In the genomic region with DNA sequence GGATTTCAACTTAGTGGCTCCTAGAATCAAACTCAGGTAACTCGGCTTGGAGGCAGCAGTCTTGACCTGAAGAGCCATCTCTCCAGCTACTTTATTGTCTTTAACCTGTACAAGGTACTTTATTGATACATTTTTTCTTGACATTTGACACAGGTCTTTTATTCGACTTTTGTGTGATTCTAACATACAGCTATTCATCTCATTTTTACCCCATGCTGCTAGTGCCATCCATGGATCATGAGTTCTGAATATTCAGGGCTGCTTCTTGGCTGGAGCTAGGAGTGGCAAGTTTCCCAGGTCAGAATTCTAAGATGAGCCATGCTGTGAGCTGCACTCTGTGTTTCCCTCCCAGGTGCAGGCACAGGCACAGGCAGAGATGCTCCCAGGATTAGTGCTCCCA, we compare ENCODE assay signal across 24 mouse cellular contexts. TPM values are rescaled to one million over a fixed set of nuclear protein-coding genes. Genes with fewer than 3 reads are reported as not detected.
DNase-seq lines count a peak whose midpoint lies in the region; ATAC-seq and TF ChIP-seq lines count a peak whose summit lies in the region.
"Had no signal": no experiment of that assay in that cellular context is flagged by ENCODE, and none has a peak within 500 bp of the region (broad histone marks: within the 10 kb centered on the region; RNA-seq: fewer than 3 reads in every experiment).

No protein-coding gene starts in this region.

- WGBS in heart, embryonic 12.5 days, result 79% methylated on average over 2 of the region's 2 CpGs
- WGBS in heart, embryonic 16.5 days, result 83% methylated on average over 2 of the region's 2 CpGs
- WGBS in spleen, adult 2 months, result 85% methylated on average over 2 of the region's 2 CpGs
- WGBS in bone marrow, adult 2 months, result 81% methylated on average over 2 of the region's 2 CpGs

- no peaks in the 10 kb centered on the region for H3K27me3 ChIP-seq in heart, embryonic 12.5 days (replicated peaks)
- H3K27me3 ChIP-seq in heart, embryonic 16.5 days (ENCODE audit: control insufficient read depth, insufficient read depth, low read length), result no peaks in the 10 kb centered on the region
- H3K27me3 ChIP-seq in spleen, adult 2 months (ENCODE audit: control insufficient read depth, insufficient read depth, low read length), result no peaks in the 10 kb centered on the region
- H3K27me3 ChIP-seq: forebrain, embryonic 13.5 days; hindbrain, embryonic 15.5 days had no signal

- TF ChIP-seq CTCF in spleen, adult 2 months (IDR thresholded peaks at IDR 0.05; ENCODE audit: extremely low read depth, insufficient read depth, insufficient read length, insufficient replicate concordance), result no peak
- no peak for TF ChIP-seq CTCF in bone marrow, adult 2 months (IDR thresholded peaks at IDR 0.05; ENCODE audit: control insufficient read depth, insufficient read depth, low read length)

- H3K4me3 ChIP-seq in heart, embryonic 12.5 days, result no peak overlapping the region
- H3K4me3 ChIP-seq in heart, embryonic 16.5 days (ENCODE audit: low read length), result no peak overlapping the region
- H3K4me3 ChIP-seq in spleen, adult 2 months (ENCODE audit: extremely low read depth, insufficient read depth, insufficient read length), result no peak overlapping the region
- no peak overlapping the region for H3K4me3 ChIP-seq in bone marrow, adult 2 months (replicated peaks; ENCODE audit: control insufficient read depth, low read depth, low read length)
- H3K4me3 ChIP-seq: embryonic facial prominence, embryonic 10.5 days; forebrain, embryonic 13.5 days; gastrocnemius, adult 2 months; hindbrain, embryonic 15.5 days had no signal

- DNase-seq in heart, adult 18-20 months, result no peak
- no peak for DNase-seq in heart, adult 11 months
- DNase-seq in spleen, adult 2 months (ENCODE audit: low read depth in 1 of 2, low spot score in 2 of 2), result no peak
- no peak for DNase-seq in spleen, postnatal 36 days (ENCODE audit: low spot score in 2 of 2)
- no peak for DNase-seq in frontal cortex, postnatal 25 days (ENCODE audit: low spot score in 2 of 2)
- DNase-seq: adrenal gland, adult 2 months; adrenal gland, postnatal 25 days; cerebellum, adult 2 months; cerebellum, postnatal 10 days; forebrain, postnatal 0 days; gastrocnemius, adult 2 months; gastrocnemius, postnatal 36 days; kidney, adult 2 months had no signal

- no peak for ATAC-seq in heart, embryonic 12.5 days (ENCODE audit: insufficient number of reproducible peaks, low FRiP score)
- ATAC-seq in heart, embryonic 16.5 days (replicated peaks; ENCODE audit: extremely low read depth, insufficient read depth, low FRiP score), result no peak
- ATAC-seq: forebrain, embryonic 13.5 days; forebrain, postnatal 0 days; intestine, embryonic 16.5 days had no signal

- H3K4me2 ChIP-seq in heart, embryonic 12.5 days, result peak overlapping the region; percentile 21; the same call in 1 of the 2 replicates
- H3K4me2 ChIP-seq in heart, embryonic 16.5 days (ENCODE audit: low read depth, low read length), result no peak overlapping the region
- H3K4me2 ChIP-seq: forebrain, embryonic 13.5 days; hindbrain, embryonic 15.5 days had no signal

- peaks cover 17% of the 10 kb centered on the region for H3K4me1 ChIP-seq in heart, embryonic 12.5 days (replicated peaks)
- H3K4me1 ChIP-seq in heart, embryonic 16.5 days (ENCODE audit: control insufficient read depth, insufficient read depth, low read length), result peaks cover 11% of the 10 kb centered on the region
- H3K4me1 ChIP-seq in spleen, adult 2 months (ENCODE audit: control insufficient read depth, insufficient read depth, insufficient read length), result peaks cover 5% of the 10 kb centered on the region; the same call in 1 of the 2 replicates
- H3K4me1 ChIP-seq in bone marrow, adult 2 months (ENCODE audit: control insufficient read depth, insufficient read depth, low read length), result peaks cover 3% of the 10 kb centered on the region
- H3K4me1 ChIP-seq: embryonic facial prominence, embryonic 10.5 days; forebrain, embryonic 13.5 days; hindbrain, embryonic 15.5 days had no signal

- H3K36me3 ChIP-seq in heart, embryonic 12.5 days, result no peaks in the 10 kb centered on the region
- H3K36me3 ChIP-seq in heart, embryonic 16.5 days (ENCODE audit: control insufficient read depth, insufficient read depth), result no peaks in the 10 kb centered on the region
- no peaks in the 10 kb centered on the region for H3K36me3 ChIP-seq in spleen, adult 2 months (ENCODE audit: control insufficient read depth, insufficient read depth, low read length)
- H3K36me3 ChIP-seq: embryonic facial prominence, embryonic 10.5 days; hindbrain, embryonic 15.5 days had no signal

- H3K27ac ChIP-seq in heart, embryonic 12.5 days (ENCODE audit: poor library complexity, severe bottlenecking), result peak overlapping the region; percentile 79
- H3K27ac ChIP-seq in heart, embryonic 16.5 days (ENCODE audit: low read length), result peak overlapping the region; percentile 82
- H3K27ac ChIP-seq in spleen, adult 2 months (ENCODE audit: insufficient read depth, low read length), result peak overlapping the region; percentile 10
- H3K27ac ChIP-seq in bone marrow, adult 2 months (ENCODE audit: control insufficient read depth, insufficient read depth, low read depth, low read length, poor library complexity), result peak overlapping the region; percentile 63; the same call in 1 of the 2 replicates
- H3K27ac ChIP-seq: embryonic facial prominence, embryonic 10.5 days; forebrain, embryonic 13.5 days; gastrocnemius, adult 2 months; hindbrain, embryonic 15.5 days had no signal

- no peak for TF ChIP-seq POLR2A in spleen, adult 2 months (IDR thresholded peaks at IDR 0.05; ENCODE audit: low read depth, low read length)
- no peak for TF ChIP-seq POLR2A in bone marrow, adult 2 months (IDR thresholded peaks at IDR 0.05; ENCODE audit: borderline replicate concordance, control insufficient read depth, low read depth, low read length)

- no peak overlapping the region for H3K9ac ChIP-seq in heart, embryonic 12.5 days
- H3K9ac ChIP-seq in heart, embryonic 16.5 days (ENCODE audit: low read length), result no peak overlapping the region
- H3K9ac ChIP-seq: forebrain, embryonic 13.5 days; forebrain, postnatal 0 days; hindbrain, embryonic 15.5 days had no signal

- peaks cover 5% of the 10 kb centered on the region for H3K9me3 ChIP-seq in heart, embryonic 12.5 days (replicated peaks)
- H3K9me3 ChIP-seq in heart, embryonic 16.5 days (replicated peaks; ENCODE audit: control insufficient read depth, low read length), result peaks cover 4% of the 10 kb centered on the region
- H3K9me3 ChIP-seq: forebrain, embryonic 13.5 days; hindbrain, embryonic 15.5 days had no signal

RNA-seq across cellular contexts. Expression of gene Cd244a, which starts 6.8 kb away (rescaled TPM):
- not detected in 2 replicates for polyA plus RNA-seq in heart, embryonic 12.5 days (2016; fragmentation: Nextera tagmentation; extraction: Ambion mirVana)
- under 1 TPM; 0.22 to 0.62 TPM for total RNA-seq in heart, adult 18-20 months (2021)
- polyA plus RNA-seq in heart, embryonic 16.5 days (2015; fragmentation: Nextera tagmentation; extraction: Ambion mirVana), result 0.76 and 1.1 TPM in 2 replicates
- 5.7 and 6.8 TPM in 2 replicates for polyA plus RNA-seq in spleen, adult 2 months (2012; rRNA removed)
- 1.9 and 4.0 TPM in 2 replicates for polyA plus RNA-seq in bone marrow, adult 2 months (2011; ENCODE audit: insufficient read depth, insufficient read length, low replicate concordance, missing spikeins)
- total RNA-seq: ES-E14; forebrain, postnatal 0 days; gastrocnemius, postnatal 36 days had no signal
- polyA plus RNA-seq: cerebellum, adult 2 months; embryonic facial prominence, embryonic 10.5 days; forebrain, embryonic 13.5 days; forebrain, postnatal 0 days; hindbrain, embryonic 11.5 days; hindbrain, embryonic 15.5 days had no signal

RNA-seq across cellular contexts. Expression of gene Itln1, which starts 17.1 kb away (rescaled TPM):
- not detected in 2 replicates for polyA plus RNA-seq in heart, embryonic 12.5 days (2016; fragmentation: Nextera tagmentation; extraction: Ambion mirVana)
- not detected for total RNA-seq in heart, adult 18-20 months (2021)
- 0.49 TPM in 1 of 2 replicates, not detected in the other for polyA plus RNA-seq in heart, embryonic 16.5 days (2015; fragmentation: Nextera tagmentation; extraction: Ambion mirVana)
- polyA plus RNA-seq in spleen, adult 2 months (2012; rRNA removed), result 1.3 TPM in 1 of 2 replicates, not detected in the other
- not detected in 2 replicates for polyA plus RNA-seq in bone marrow, adult 2 months (2011; ENCODE audit: insufficient read depth, insufficient read length, low replicate concordance, missing spikeins)
- total RNA-seq: adrenal gland, adult 2 months; adrenal gland, postnatal 25 days; ES-E14; forebrain, postnatal 0 days; gastrocnemius, adult 2 months; gastrocnemius, postnatal 36 days; heart, postnatal 25 days had no signal
- polyA plus RNA-seq: adrenal gland, adult 2 months; cerebellum, adult 2 months; embryonic facial prominence, embryonic 10.5 days; embryonic facial prominence, embryonic 14.5 days; forebrain, embryonic 13.5 days; forebrain, postnatal 0 days; hindbrain, embryonic 11.5 days; hindbrain, embryonic 15.5 days; kidney, adult 2 months had no signal

RNA-seq across cellular contexts. Expression of gene Alyref2, which starts 49.0 kb away (rescaled TPM):
- polyA plus RNA-seq in heart, embryonic 12.5 days (2016; fragmentation: Nextera tagmentation; extraction: Ambion mirVana), result 12.4 and 13.3 TPM in 2 replicates
- total RNA-seq in heart, adult 18-20 months (2021), result 1 to 10 TPM; 1.6 to 2.6 TPM
- 15.8 and 17.2 TPM in 2 replicates for polyA plus RNA-seq in heart, embryonic 16.5 days (2015; fragmentation: Nextera tagmentation; extraction: Ambion mirVana)
- polyA plus RNA-seq in spleen, adult 2 months (2012; rRNA removed), result 5.1 and 6.7 TPM in 2 replicates
- polyA plus RNA-seq in bone marrow, adult 2 months (2011; ENCODE audit: insufficient read depth, insufficient read length, low replicate concordance, missing spikeins), result 4.5 and 8.7 TPM in 2 replicates

RNA-seq across cellular contexts. Expression of gene Ly9, which starts 55.0 kb away (rescaled TPM):
- 0.10 TPM in 1 of 2 replicates, not detected in the other for polyA plus RNA-seq in heart, embryonic 12.5 days (2016; fragmentation: Nextera tagmentation; extraction: Ambion mirVana)
- total RNA-seq in heart, adult 18-20 months (2021), result 1 to 10 TPM in 1 of 2 experiments, under 1 TPM in 1; 0.47 to 2.4 TPM
- polyA plus RNA-seq in heart, embryonic 16.5 days (2015; fragmentation: Nextera tagmentation; extraction: Ambion mirVana), result 1.00 and 2.2 TPM in 2 replicates
- 23.8 and 27.7 TPM in 2 replicates for polyA plus RNA-seq in spleen, adult 2 months (2012; rRNA removed)
- 12.8 and 23.7 TPM in 2 replicates for polyA plus RNA-seq in bone marrow, adult 2 months (2011; ENCODE audit: insufficient read depth, insufficient read length, low replicate concordance, missing spikeins)
- total RNA-seq: forebrain, postnatal 0 days; gastrocnemius, adult 2 months had no signal
- polyA plus RNA-seq: forebrain, embryonic 13.5 days; hindbrain, embryonic 11.5 days had no signal

Comparison
In these comparisons a context has a peak if more than half of its experiments do, and no peak if none do; other contexts are left out.
1. H3K27ac ChIP-seq: peak in every context shown above with its lines; median percentile 82 in heart, embryonic 16.5 days; 79 in heart, embryonic 12.5 days; 63 in bone marrow, adult 2 months; 10 in spleen, adult 2 months.